Mouse (Mus musculus) frontal cortex, adult (tissue): Measurements from ENCODE around the gene Mtss1l.

ENCODE experiments used
- ATAC-seq: cut with Nextera tagmentation; 2 replicates; pipeline ENCODE4 v1.9.2; 2017; ENCODE audit warnings: mild to moderate bottlenecking, moderate library complexity, mixed read lengths; ENCODE audit not compliant: low TSS enrichment

Mtss1l gene

DNA sequence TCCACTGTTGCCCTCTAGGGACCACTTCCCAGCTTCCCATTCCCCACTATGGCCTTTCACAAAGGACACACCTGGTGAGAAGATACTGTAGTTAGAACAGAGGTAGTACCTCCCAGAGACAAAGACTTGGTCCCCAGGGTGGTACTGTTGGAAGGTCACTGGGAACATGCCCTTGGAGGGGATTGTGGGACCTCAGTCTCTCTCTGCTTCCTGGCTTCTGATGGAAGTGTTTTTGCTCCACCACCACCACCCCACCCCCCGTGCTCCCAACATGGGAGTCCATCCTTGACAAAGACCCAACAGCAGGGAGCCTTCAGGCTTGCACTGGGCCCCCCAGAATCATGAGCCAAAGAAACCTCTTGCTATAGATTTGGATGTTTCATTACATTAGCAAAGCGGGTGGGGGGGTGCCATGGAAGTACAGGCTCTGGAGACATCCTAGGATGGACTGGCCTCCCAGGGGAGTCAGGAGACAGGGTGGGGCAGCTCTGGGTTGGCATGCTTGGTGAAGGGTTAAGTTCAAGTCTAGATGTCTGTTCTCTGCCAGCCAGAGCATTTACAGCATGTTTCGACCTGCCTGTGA is 14.9 kb upstream of the Mtss1l start:
- ATAC-seq = no peak

DNA sequence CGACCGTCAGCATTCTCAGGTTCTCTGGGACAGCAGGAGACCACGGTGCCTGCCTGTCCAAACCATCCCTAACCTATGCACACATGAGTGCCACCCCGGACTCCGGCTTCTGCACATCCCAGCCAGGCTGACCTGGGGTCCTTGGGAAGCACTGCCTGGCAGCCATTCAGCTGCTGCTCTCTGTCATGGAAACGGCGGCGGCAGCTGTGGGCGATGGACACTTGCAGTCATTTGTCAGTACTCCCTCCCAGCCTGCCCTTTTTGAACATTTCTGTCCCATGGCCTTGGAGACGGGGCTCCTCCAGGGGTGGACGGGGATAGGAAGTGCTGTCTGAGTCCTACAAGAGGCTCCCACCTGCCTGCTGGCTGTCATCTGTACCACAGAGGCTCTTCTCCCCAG is 12.8 kb upstream of the Mtss1l start:
- no peak for ATAC-seq

DNA sequence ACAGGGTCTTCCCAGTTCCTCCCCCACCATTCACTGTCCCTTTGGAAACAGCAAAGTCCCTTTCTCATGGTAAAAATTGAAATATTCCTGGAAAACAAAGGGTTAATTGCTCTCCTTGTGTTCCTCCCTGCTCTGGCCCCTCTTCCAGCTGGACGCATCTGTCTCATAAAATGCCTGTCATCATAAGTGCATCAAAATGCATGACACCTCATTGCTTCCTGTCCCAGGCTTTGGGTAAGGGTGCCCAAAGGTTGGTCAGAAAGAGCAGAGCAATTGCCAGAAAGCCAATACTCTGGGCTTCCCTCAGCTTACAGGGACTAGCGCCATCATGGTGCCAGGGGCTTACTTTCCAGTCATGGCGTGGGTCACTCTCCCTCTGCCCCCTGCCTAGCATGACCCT is 10.7 kb upstream of the Mtss1l start:
- no peak for ATAC-seq

DNA sequence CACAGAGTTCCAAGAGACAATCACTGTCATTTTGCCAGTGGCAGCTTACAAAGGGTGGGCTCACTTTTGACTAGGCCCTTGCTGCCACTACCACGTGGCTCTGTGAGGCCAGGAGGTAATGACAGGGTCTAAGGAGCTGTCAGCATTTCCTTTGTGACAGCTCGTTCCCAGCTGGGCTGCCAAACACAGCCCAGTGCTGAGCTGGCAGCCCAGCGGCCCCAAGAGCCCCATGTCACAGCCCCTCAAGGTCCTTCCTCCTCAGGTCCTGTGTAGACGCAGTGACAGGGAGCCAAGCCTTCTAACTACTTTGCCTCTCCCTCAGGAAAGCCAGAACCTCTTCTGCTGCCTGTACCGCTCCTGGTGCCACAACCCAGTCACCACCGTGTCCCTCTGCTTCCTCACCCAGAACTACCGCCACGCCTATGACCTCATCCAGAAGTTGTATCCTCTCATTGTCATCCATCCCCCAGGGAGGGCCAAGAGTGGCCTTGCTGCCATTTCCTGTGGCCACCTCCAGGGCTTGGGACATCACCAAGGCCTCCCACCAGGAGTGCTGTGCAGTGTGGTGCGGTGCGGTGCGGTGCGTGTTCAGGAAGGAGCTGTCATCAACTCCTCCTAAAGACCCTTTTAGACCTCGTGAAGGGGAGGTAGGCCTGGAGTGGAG is 9.9 kb upstream of the Mtss1l start:
- ATAC-seq = no peak

DNA sequence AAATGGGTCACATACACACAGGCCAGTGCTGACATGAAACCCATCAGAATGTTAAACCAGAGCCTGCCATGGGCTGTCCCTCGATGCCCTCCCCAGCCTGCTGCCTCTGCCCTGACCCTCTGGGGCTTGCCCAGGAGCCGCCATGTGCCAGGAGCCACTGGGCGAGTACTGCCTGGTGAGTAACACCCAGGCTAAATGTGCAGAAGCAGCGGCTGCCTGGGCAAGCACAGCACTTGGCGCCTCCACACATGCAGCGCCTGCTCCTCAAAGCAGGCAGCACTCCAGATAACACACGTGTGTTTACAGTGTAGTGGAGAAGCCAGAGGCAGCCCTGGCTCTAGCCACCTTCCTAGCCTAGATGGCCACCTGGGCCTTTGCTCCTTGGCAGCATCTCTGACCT is 8.2 kb upstream of the Mtss1l start:
- peak; percentile 58 for ATAC-seq

DNA sequence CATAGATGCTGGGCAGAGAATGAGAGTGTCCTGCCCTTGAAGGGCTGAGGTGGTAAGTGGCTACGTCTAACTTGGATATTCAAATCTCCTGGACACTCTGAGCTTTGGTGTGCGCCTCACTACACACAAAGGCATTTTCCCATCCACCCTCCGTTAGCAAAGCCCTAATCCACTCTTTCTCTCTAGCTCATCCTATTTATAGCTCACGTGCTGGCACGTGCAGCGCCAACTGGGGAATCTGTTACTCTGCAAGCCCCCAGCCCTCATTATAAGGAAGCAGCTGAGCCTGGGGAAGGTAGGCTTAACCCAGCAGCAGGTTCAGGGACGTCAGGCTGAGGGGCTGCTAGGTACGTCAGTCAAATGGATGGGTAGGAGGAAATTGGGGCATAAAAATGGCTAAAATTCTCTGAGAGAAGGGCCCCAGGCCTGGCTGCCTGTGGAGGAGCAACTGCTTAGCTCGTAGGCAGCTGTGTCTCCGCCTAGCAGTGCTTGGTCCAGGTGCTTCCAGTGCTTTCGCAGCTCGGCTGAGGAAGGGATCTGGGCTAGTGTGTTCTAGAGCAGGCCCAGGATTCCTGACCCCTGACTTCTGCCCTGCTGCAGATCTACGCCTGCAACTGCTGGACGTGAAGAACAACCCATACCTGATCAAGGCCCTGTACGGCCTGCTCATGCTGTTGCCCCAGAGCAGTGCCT is 6.3 kb upstream of the Mtss1l start:
- no peak for ATAC-seq

DNA sequence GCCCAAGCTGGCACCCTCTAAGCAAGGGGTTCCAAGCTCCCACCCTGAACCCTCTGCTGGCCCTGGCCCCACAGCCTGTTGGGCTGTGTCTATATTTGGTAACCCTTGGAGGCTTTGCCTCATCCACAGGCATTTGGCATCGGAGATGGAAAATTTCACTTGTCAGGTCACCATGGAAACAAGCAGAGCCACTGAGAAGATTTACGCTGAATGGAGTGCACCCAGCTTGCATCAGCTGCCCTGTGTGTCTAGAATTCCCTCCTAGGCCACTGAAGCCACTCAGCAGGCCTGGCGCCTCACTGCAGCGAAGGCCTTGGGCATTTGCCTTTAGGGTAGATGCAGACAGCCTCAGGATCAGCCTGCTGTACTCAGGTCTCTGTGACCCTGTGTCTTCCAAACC is 5.2 kb upstream of the Mtss1l start:
- ATAC-seq = peak; percentile 66

DNA sequence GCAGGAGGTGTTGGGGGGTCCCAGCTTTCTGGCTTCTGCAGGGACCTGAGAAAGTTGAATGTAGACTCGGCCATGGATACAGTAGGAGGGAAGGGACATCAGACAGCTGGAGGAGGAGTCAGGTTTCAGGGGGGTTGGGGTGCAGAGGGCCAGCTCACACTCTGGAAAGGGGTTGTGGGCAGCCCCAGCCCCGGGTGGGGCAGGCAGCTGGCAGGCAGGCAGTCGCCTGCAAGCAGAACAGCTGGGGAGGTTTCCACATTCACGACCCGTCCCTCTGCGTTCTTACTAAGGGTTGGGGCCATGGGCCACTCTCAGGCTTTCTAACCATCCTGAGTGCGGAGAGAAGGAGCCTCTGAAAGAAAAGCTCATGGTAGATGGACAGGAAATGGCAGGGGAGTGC is 4.1 kb upstream of the Mtss1l start:
- ATAC-seq = no peak

DNA sequence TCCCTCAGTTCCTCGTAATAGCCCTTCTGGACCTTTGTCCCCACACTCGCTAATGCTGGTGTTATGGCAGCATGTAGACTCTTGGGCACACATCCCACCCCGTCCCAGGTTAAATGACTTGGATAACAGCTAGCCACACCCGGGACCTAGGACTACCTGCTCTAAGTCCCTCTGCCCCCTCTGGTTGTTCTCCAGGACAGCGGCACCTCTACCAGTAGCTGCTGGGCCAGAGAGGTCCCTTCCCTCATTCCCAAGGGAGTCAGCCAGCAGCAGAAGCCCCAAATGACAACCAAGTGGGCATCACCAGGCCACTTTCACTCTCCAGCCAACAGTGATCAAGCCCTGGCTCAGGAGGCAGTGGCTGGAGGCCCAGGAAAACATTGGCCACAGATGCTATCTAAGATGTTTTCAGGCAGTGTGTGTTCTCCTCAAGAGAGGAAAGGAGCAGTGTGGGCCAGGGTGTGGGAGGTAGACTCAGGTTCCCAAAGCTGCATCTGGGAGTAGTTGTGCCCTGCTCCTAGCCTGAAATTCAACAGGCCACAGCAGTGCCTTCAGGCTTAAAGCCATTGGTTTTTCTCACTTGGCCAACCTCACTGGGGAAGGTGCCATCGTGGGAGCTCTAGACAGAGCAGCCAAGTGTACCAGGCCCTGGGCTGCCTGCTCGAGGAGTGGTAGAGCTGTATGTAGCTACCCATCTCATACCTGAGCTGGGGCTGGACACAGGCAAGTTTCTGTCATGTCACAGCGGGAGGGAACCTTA is 2.9 kb upstream of the Mtss1l start:
- no peak for ATAC-seq

DNA sequence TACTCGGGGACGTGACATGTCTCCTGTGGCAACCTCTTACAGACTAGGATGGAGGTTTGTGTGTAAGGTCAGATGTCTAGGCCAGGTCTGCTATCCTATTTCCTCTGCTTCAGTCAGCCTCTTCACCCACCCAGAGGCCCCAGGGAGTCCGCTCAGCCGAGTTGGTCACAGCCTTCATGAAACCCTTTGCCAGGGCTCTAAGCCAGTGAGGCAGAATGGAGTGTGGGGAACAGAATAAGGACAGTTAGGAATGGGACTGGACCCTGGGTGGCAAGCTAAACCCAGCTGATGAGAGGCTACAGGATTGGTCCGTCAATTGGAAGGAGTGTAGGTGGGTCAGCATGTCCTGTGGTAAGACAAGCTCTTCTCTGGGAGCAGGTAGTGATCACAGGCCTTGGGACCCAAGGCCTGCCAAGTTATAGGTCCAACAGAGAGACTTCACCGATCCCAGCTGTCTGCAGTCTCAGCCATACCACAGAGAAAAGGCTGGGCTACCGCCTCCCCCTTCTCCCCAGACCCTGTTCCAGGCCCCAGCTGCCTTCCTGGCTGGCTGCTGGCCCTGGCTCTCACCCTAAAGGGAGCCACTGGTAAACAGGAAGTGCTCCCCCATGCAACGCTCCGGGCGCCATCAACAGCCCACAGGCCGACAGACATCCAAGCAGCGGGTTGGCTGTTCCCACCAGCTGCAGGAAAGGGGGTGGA is 2.2 kb upstream of the Mtss1l start:
- no peak for ATAC-seq

DNA sequence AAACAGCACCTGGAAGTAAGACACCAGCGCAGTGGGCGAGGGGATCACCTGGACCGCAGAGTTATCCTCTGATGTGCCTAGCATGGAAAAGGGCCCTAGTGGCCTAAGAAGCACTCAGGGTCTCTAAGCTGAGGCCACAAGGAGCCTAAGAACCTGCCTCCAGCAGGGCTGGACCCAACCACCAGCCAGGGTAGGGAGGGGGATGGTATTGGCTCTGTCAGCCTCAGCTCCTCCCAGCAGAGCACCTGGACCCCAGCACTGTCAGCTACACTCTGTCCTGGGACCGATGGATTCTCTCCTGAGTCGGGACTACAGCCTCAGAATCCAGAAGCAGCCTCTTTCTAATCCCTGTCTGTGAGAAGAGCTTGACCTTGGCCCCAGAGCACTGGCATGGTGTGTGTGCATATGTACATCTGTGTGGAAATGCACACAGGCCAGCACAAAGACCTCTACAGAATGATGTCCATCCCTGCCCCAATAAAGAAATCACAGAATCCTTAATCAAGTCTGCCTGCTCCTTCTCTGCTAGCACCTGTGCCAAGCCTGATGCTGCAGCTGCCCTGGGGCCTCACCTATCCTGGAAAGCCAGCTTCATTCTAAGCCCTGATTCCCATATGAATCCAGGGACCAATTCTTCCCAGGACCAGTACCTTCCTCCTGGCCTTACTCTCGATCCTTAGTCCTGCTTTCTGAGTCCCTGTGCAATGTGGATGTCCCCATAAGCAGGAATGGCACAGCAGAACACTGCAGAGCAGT is 1.2 kb upstream of the Mtss1l start:
- ATAC-seq = no peak

DNA sequence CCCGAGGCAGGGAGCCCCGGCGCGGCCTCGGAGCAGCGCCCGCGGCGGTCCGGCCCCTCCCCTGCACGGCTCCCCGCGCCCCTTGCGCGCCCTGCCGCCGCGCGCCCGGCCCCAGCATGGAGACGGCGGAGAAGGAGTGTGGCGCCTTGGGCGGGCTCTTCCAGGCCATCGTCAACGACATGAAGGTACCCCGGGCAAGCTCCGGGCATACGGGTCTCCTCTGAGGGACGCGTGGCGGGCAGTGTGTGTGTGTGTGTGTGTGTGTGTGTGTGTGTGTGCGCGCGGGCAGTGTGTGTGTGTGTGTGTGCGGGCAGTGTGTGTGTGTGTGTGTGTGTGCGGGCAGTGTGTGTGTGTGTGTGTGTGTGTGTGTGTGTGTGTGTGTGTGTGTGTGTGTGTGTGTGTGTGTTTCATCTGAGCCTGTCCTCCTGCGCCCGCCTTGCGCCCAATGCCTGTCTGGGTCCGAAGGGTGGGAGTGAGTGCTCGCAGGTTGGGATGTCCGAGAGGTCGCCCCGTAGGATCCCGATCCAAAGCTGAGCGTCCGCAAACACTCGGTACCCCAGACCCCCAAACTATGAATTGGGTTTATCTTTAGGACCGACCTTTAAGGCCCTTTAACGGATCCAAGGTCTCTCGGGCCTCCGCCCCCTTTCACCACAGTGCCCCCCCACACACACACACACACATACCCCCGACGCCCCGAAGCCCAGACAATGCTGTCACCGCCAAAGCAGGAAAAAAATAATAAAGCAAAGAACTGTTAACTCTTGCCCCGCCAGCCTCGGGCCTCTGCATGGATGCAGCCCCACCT is 534 bp downstream of the Mtss1l start:
- ATAC-seq = peak; percentile 21

DNA sequence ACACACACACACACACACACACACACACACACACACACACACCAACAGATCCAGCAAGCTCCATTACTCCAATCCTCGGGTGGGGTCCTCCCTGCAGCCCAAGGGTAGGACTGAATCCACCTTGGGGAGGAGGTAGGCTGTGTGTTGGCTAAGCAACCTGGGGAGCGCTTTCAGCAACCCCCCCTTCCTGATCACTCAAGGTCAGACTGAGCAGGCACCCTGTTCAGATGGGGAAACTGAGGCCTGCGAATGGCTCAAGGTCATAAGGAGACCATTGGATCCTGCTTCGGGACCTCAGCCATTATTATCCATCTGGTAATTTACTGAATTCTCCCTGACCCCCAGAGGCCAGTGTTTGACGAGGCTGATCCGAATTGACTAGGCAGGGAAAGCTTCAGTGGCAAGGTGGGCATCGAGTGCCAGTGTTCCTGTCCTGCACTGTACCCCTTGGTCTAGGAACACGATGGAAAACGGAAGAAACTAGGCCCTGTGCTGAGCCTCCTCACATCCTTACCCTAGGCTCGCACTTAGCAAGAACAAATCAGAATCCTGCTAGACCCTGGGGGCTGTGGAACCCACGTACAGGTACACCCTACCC is 1.2 kb downstream of the Mtss1l start:
- no peak for ATAC-seq

DNA sequence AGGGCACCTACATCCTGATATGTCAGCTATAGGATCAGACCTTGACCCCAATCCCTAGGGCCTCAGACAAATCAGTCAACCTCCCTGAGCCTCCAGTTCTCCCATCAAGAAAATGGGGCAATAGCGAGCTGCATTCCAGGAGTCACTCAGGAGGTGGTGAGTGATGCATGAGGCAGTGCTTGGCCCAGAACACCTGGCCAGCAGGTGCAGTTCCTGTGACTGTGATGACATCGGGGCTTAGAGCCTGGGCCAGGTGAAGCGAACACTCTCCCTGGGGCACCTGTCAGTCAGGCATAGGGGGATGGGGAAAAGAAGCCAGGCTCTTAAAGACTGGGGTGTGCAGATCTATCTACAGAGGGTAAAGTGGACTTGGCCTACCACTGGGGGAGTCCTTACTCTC is 3.2 kb downstream of the Mtss1l start:
- ATAC-seq = no peak

DNA sequence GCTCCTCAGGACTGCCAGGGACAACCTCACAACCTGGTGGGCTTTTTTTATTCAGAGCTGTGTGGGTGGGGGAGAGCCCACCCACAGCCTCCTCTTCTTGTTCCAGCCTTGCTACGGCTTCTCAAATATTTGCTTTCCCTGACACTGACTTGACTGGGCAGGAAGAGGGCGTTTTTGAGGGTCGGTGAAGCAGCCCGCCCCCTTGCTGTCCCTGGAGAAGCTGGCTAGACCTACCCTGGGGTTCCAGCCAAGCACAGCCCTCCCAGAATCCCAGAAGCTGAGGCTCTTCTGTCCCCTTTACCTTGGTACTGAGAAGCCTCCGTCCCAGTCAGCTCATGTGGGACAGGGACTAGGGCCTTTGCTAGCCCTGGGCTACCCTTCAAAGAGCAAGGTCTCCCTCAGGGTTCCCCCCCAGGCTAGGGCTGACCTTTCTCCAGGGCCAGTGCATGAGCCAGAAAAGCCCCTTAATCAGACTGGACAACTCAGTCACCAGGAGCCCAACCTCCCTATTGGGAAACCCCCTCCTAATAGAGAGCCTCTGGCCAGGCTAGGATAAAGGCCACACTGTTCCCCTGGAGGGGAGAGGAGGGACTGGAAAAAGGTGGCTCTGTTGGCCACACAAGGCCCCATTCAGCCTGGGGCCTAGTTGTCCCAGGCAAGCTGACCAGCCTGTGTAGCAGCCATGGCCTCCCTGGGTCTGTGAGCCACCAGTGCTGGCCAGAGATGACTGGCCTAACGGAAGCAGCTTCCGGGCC is 4.0 kb downstream of the Mtss1l start:
- ATAC-seq = peak; percentile 43

DNA sequence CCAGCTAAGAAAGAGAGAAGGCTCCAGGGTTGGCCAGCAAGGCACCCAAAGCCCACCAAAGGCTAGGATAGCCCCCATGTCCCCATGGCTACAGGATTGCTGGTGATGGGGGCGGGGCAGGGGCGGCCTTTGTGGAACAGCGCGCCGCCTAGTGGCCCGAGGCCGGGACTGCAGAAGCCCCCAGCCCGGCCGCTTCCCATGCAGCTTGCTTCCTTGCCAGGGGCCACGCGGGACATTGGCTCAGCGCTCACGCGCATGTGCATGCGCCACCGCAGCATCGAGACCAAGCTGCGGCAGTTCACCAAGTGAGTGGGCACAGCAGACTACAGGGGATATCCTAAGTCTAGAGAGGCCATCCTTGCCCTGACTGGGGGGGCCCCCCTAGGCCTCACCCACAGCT is 5.6 kb downstream of the Mtss1l start:
- ATAC-seq = no peak

DNA sequence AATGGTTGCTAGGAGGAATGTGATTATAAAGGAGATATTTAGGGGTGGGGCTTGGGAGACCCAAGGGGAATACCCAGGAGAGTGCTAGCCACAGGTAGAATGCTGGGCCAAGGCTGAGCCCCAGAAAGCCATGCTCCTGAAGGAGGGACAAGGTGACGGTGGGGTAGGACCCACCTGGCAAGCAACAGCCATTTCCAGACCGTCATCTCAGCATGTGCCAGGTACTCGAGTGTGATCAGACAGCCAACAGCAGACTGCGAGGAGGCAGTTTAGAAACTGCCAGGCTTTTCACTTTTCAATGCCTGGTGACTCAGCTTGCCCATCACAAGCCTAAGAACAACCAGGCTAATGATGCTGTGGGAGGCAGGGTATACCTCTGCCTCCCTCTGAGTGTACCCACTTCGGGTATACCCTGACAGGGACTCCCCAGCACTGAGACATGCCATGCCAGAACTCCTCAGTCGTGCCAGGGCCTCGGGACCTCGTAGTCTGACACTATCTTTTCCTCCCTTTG is 10.1 kb downstream of the Mtss1l start:
- ATAC-seq = peak; percentile 41

DNA sequence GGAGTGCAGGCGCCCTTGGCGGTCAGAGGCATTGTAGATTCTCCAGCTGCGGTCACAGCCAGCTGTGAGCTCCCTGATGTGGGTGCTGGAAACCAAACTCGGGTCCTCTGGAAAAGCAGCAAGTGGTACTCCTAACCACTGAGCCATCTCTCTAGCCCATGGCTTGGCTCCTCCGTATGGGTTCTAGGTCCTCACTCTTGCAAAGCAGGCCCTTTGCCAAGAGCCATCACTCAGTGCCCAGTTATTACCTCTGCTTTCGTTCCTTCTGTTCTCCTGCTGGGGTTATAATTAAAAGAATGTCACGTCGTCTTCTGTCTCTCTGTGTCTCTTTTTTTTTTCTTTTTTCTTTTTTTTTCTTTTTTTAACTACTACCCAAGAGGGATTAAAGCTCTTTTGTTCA is 11.8 kb downstream of the Mtss1l start:
- no peak for ATAC-seq

DNA sequence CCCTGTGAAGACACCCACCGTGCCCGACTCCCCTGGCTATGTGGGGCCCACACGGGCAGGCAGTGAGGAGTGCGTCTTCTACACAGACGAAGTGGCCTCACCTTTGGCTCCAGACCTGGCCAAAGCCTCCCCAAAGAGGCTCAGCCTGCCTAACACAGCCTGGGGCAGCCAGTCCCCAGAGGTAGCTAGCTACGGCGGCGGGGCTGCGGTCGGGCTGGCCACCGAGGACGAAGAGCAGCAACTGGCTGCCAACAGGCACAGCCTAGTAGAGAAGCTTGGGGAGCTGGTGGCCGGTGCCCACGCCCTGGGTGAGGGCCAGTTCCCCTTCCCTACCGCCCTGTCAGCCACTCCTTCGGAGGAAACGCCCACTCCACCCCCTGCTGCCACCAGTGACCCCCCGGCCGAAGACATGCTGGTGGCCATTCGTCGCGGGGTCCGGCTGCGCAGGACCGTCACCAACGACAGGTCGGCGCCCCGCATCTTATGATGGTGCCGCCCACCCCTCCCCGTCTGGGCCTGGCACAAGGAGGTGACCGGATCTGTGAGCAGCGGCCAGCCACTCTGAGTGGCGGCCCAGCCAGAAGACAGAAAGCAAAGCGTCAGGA is 17.4 kb downstream of the Mtss1l start:
- 0 out of 2 replicates have a peak, but pooled peaks have one; percentile 17 for ATAC-seq
